Mouse (Mus musculus) MEL (cell line): ENCODE measurements around the gene Cd68. TPM values are rescaled to one million over a fixed set of nuclear protein-coding genes. Genes with fewer than 3 reads are reported as not detected.

Experiments used
- DNase-seq: peaks from one replicate; pipeline ENCODE4 v3.0.0; 2011; ENCODE audit warnings: low read depth, low spot score
- H3K27ac ChIP-seq: 2 replicates; pipeline ENCODE4 v1.5.1; 2012; ENCODE audit warnings: low read depth, mild to moderate bottlenecking, control low read depth, low read length, moderate library complexity; ENCODE audit not compliant: control insufficient read depth
- H3K27me3 ChIP-seq, 2 experiments: fragments of 150-350 bp in 1 of 2; sonication (generic) in 1 of 2; 2 replicates each; pipeline ENCODE4 v1.6.1; 2012; ENCODE audit warnings: low read length in 2 of 2, mild to moderate bottlenecking in 2 of 2, improper control_type of control experiment in 1 of 2, moderate library complexity in 1 of 2; ENCODE audit not compliant: insufficient read depth in 2 of 2, control insufficient read depth in 1 of 2
- H3K36me3 ChIP-seq, 2 experiments: 2 replicates each; pipeline ENCODE4 v1.6.1; 2012 to 2014; ENCODE audit warnings: low read length in 2 of 2, improper control_type of control experiment in 1 of 2, inconsistent platforms in 1 of 2, mild to moderate bottlenecking in 1 of 2; ENCODE audit not compliant: insufficient read depth in 2 of 2, control insufficient read depth in 1 of 2
- H3K4me1 ChIP-seq, 2 experiments: fragments of 150-350 bp in 1 of 2; sonication (generic) in 1 of 2; 2 replicates each; pipeline ENCODE4 v1.6.1; 2012; ENCODE audit warnings: low read length in 2 of 2, improper control_type of control experiment in 1 of 2, mild to moderate bottlenecking in 1 of 2; ENCODE audit not compliant: insufficient read depth in 2 of 2, control insufficient read depth in 1 of 2
- H3K4me3 ChIP-seq, 2 experiments: fragments of 150-350 bp in 1 of 2; sonication (generic) in 1 of 2; 2 replicates each; pipeline ENCODE4 v1.5.1; 2012; ENCODE audit warnings: low read depth in 2 of 2, low read length in 2 of 2, mild to moderate bottlenecking in 2 of 2, moderate library complexity in 2 of 2, control low read depth in 1 of 2, improper control_type of control experiment in 1 of 2; ENCODE audit not compliant: control insufficient read depth in 1 of 2, insufficient read depth in 1 of 2
- H3K79me2 ChIP-seq: 2 replicates; pipeline ENCODE4 v1.6.1; 2012; ENCODE audit warnings: mild to moderate bottlenecking, low read length, moderate library complexity; ENCODE audit not compliant: control insufficient read depth, poor library complexity, insufficient read depth
- H3K9ac ChIP-seq: 2 replicates; pipeline ENCODE4 v1.6.1; 2012; ENCODE audit warnings: low read depth, mild to moderate bottlenecking, control low read depth, low read length, moderate library complexity; ENCODE audit not compliant: control insufficient read depth, poor library complexity, severe bottlenecking
- H3K9me3 ChIP-seq: fragments of 150-350 bp; sonication (generic); replicated peaks from 2 replicates; pipeline ENCODE4 v1.6.1; 2012; ENCODE audit warnings: mild to moderate bottlenecking, low read length, improper control_type of control experiment, moderate library complexity; ENCODE audit not compliant: insufficient read depth
- CHD1 ChIP-seq: IDR thresholded peaks from 2 replicates; pipeline ENCODE4 v1.6.1; 2012; ENCODE audit warnings: low read depth, mild to moderate bottlenecking, inconsistent platforms, low read length, improper control_type of control experiment
- ELF1 ChIP-seq: IDR thresholded peaks from 2 replicates; pipeline ENCODE4 v1.6.1; 2014; ENCODE audit warnings: low read depth, mild to moderate bottlenecking, inconsistent platforms, low read length, improper control_type of control experiment, moderate library complexity
- GABPA ChIP-seq: IDR thresholded peaks from 2 replicates; pipeline ENCODE4 v1.6.1; 2012; ENCODE audit warnings: low read depth, mild to moderate bottlenecking, inconsistent platforms, low read length, improper control_type of control experiment, moderate library complexity
- KAT2A ChIP-seq: conservative IDR thresholded peaks from 2 replicates; pipeline ENCODE4 v1.6.1; 2012; ENCODE audit warnings: low read depth, low read length, improper control_type of control experiment, inconsistent platforms
- MAFK ChIP-seq: IDR thresholded peaks from 2 replicates; pipeline ENCODE4 v1.6.1; 2011; ENCODE audit warnings: low read depth, mild to moderate bottlenecking, low read length, improper control_type of control experiment, borderline replicate concordance
- MAX ChIP-seq: IDR thresholded peaks from 2 replicates; pipeline ENCODE4 v1.6.1; 2011; ENCODE audit warnings: low read length, improper control_type of control experiment
- MEF2A ChIP-seq: IDR thresholded peaks from 2 replicates; pipeline ENCODE4 v1.6.1; 2014; ENCODE audit warnings: low read depth, mild to moderate bottlenecking, inconsistent platforms, low read length, improper control_type of control experiment; ENCODE audit not compliant: poor library complexity, insufficient replicate concordance, severe bottlenecking; ENCODE audit errors: extremely low read depth
- MYB ChIP-seq: IDR thresholded peaks from 2 replicates; pipeline ENCODE4 v1.6.1; 2011; ENCODE audit warnings: mild to moderate bottlenecking, low read depth, low read length, improper control_type of control experiment
- NRF1 ChIP-seq: IDR thresholded peaks from 2 replicates; pipeline ENCODE4 v1.6.1; 2014; ENCODE audit warnings: low read depth, mild to moderate bottlenecking, inconsistent platforms, low read length, improper control_type of control experiment, moderate library complexity; ENCODE audit not compliant: poor library complexity, insufficient read depth, severe bottlenecking
- POLR2AphosphoS5 ChIP-seq: IDR thresholded peaks from 2 replicates; pipeline ENCODE4 v1.6.1; 2012; ENCODE audit warnings: low read depth, borderline replicate concordance, mild to moderate bottlenecking, inconsistent platforms, low read length, moderate library complexity, mixed read lengths
- RAD21 ChIP-seq: IDR thresholded peaks from 2 replicates; pipeline ENCODE4 v1.6.1; 2011; ENCODE audit warnings: mild to moderate bottlenecking, low read depth, low read length, improper control_type of control experiment
- SMC3 ChIP-seq: IDR thresholded peaks from 2 replicates; pipeline ENCODE4 v1.6.1; 2011; ENCODE audit warnings: low read depth, low read length, improper control_type of control experiment
- TAL1 ChIP-seq: IDR thresholded peaks from 2 replicates; pipeline ENCODE4 v1.6.1; 2012; ENCODE audit warnings: mild to moderate bottlenecking, inconsistent platforms, low read length, moderate library complexity, mixed read lengths
- TBP ChIP-seq: IDR thresholded peaks from 2 replicates; pipeline ENCODE4 v1.8.0; 2011; ENCODE audit warnings: low read depth, low read length, improper control_type of control experiment
- TCF12 ChIP-seq: IDR thresholded peaks from 2 replicates; pipeline ENCODE4 v1.6.1; 2014; ENCODE audit warnings: low read depth, mild to moderate bottlenecking, inconsistent platforms, low read length, improper control_type of control experiment, moderate library complexity
- UBTF ChIP-seq: IDR thresholded peaks from 2 replicates; pipeline ENCODE4 v1.6.1; 2012; ENCODE audit warnings: low read depth, mild to moderate bottlenecking, inconsistent platforms, low read length, improper control_type of control experiment, moderate library complexity, borderline replicate concordance; ENCODE audit not compliant: insufficient read depth
- USF1 ChIP-seq: IDR thresholded peaks from 2 replicates; pipeline ENCODE4 v1.6.1; 2014; ENCODE audit warnings: low read depth, mild to moderate bottlenecking, inconsistent platforms, low read length, improper control_type of control experiment, moderate library complexity
- ZKSCAN1 ChIP-seq: IDR thresholded peaks from 2 replicates; pipeline ENCODE4 v1.6.1; 2012; ENCODE audit warnings: low read depth, mild to moderate bottlenecking, inconsistent platforms, low read length, improper control_type of control experiment, moderate library complexity
- ZMIZ1 ChIP-seq: IDR thresholded peaks from 2 replicates; pipeline ENCODE4 v1.6.1; 2012; ENCODE audit warnings: low read depth, mild to moderate bottlenecking, inconsistent platforms, low read length, improper control_type of control experiment, moderate library complexity
- ZNF384 ChIP-seq: IDR thresholded peaks from 2 replicates; pipeline ENCODE4 v1.6.1; 2012; ENCODE audit warnings: low read depth, mild to moderate bottlenecking, inconsistent platforms, low read length, improper control_type of control experiment
- polyA plus RNA-seq, 2 experiments: library from polyadenylated mRNA; stranded (reverse) in 1 of 2; unstranded in 1 of 2; fragments of >175 nt in 1 of 2; fragments of >200 nt in 1 of 2; gene quantifications; 2 replicates each; pipeline versions ENCODE4 v1.2.1 to v1.2.4; 2012; ENCODE audit warnings: low replicate concordance in 2 of 2, low read depth in 1 of 2; ENCODE audit not compliant: insufficient read length in 2 of 2, insufficient read depth in 1 of 2, missing spikeins in 1 of 2
- total RNA-seq: library from RNA; depleted of rRNA; stranded (reverse); fragments of 300-350 nt; gene quantifications from 2 replicates; pipeline ENCODE4 v1.2.3, GENCODE M21; 2012

Gene Cd68
- total and polyA plus RNA-seq, 3 experiments = 5.3 to 19.8 TPM; not detected in 1

GRCm38 (mm10) chr11:69622406-69622805 is 43.5 kb downstream of the Cd68 start:
- Histone ChIP-seq H3K4me3 (no peak overlapping the region), H3K36me3 (peaks cover 0 to 10% of the 10 kb centered on the region in 2 experiments; a peak in 2 of 4 replicates), H3K4me1 (peaks cover 6 to 12% of the 10 kb centered on the region in 2 experiments), H3K9ac (no peak overlapping the region), H3K9me3 (no peaks in the 10 kb centered on the region), H3K27ac (no peak overlapping the region), H3K79me2 (no peaks in the 10 kb centered on the region), H3K27me3 (no peaks in the 10 kb centered on the region)
- TF ChIP-seq MYB (no peak), USF1 (no peak), ZMIZ1 (no peak), KAT2A (no peak), MAFK (no peak), RAD21 (no peak), SMC3 (no peak), POLR2AphosphoS5 (no peak), NRF1 (no peak), MAX (no peak), GABPA (no peak), CHD1 (no peak)
- DNase-seq = no peak

- TF ChIP-seq MYB (no peak), ZMIZ1 (no peak), TBP (no peak), ELF1 (no peak), UBTF (no peak), TCF12 (no peak), TAL1 (no peak), ZKSCAN1 (no peak), MEF2A (no peak), ZNF384 (no peak), USF1 (no peak)
- Histone ChIP-seq H3K79me2 (no peaks in the 10 kb centered on the region), H3K4me1 (peaks cover 6 to 12% of the 10 kb centered on the region in 2 experiments), H3K9me3 (no peaks in the 10 kb centered on the region), H3K4me3 (no peak within 1 kb of the TSS), H3K9ac (0 out of 2 replicates have a peak within 1 kb of the TSS, but pooled peaks have one; percentile 20), H3K27me3 (no peaks in the 10 kb centered on the region), H3K36me3 (peaks cover 0 to 10% of the 10 kb centered on the region in 2 experiments; a peak in 2 of 4 replicates), H3K27ac (peak within 1 kb of the TSS; percentile 26)
- DNase-seq = no peak
Measured at GRCm38 (mm10) chr11:69621571-69622268, 44.2 kb downstream of the Cd68 start, which contains the start of gene Sat2. Gene Sat2, plus strand, starts transcription at chr11:69622024.
